Mouse (Mus musculus) C2C12 (cell line): ENCODE results near the gene Gper1. TPM values are rescaled to one million over a fixed set of nuclear protein-coding genes. Genes with fewer than 3 reads are reported as not detected.
A peak's percentile ranks its signal among the peaks of the same experiment; 100 is the strongest.

ENCODE experiments used
- H3K27me3 ChIP-seq: one replicate; pipeline ENCODE4 v1.6.1; 2011; ENCODE audit not compliant: control insufficient read depth, insufficient read depth, insufficient read length
- H3K36me3 ChIP-seq: one replicate; pipeline ENCODE4 v1.6.1; 2011; ENCODE audit not compliant: control insufficient read depth, insufficient read depth
- H3K4me3 ChIP-seq: one replicate; pipeline ENCODE4 v1.5.1; 2011; ENCODE audit warnings: mild to moderate bottlenecking, control low read depth; ENCODE audit not compliant: poor library complexity, insufficient read depth, severe bottlenecking
- H3K79me2 ChIP-seq: one replicate; pipeline ENCODE4 v1.6.1; 2011; ENCODE audit not compliant: control insufficient read depth, insufficient read depth
- H3K79me3 ChIP-seq: one replicate; pipeline ENCODE4 v1.6.1; 2011; ENCODE audit warnings: low read depth, control low read depth
- H3ac ChIP-seq: one replicate; pipeline ENCODE3; 2011; ENCODE audit warnings: low read depth; ENCODE audit not compliant: control insufficient read depth, insufficient read length
- CEBPB ChIP-seq: IDR thresholded peaks from one replicate; pipeline ENCODE4 v1.6.1; 2011; ENCODE audit warnings: low read depth, mild to moderate bottlenecking, control low read depth, moderate library complexity
- CTCF ChIP-seq: IDR thresholded peaks from one replicate; pipeline ENCODE4 v1.5.1; 2011; ENCODE audit not compliant: control insufficient read depth, insufficient read depth, insufficient read length
- FOSL1 ChIP-seq: IDR thresholded peaks from one replicate; pipeline ENCODE4 v1.8.0; 2011; ENCODE audit warnings: mild to moderate bottlenecking, low read length; ENCODE audit not compliant: poor library complexity, insufficient read depth, severe bottlenecking
- MAX ChIP-seq: IDR thresholded peaks from one replicate; pipeline ENCODE4 v1.6.1; 2011; ENCODE audit warnings: mild to moderate bottlenecking, control low read depth
- MYOD1 ChIP-seq: IDR thresholded peaks from one replicate; pipeline ENCODE4 v1.6.1; 2011; ENCODE audit warnings: low read depth; ENCODE audit not compliant: control insufficient read depth, insufficient read length
- MYOG ChIP-seq: IDR thresholded peaks from one replicate; pipeline ENCODE4 v1.6.1; 2011; ENCODE audit not compliant: control insufficient read depth, insufficient read length; ENCODE audit errors: extremely low read depth
- USF1 ChIP-seq: IDR thresholded peaks from one replicate; pipeline ENCODE4 v1.6.1; 2011; ENCODE audit warnings: low read depth, mild to moderate bottlenecking, control low read depth, moderate library complexity
- polyA plus RNA-seq: library from polyadenylated mRNA; unstranded; fragments of >200 nt; fragmentation: generic; extraction: Trizol; gene quantifications from one replicate; pipeline ENCODE4 v1.2.1, GENCODE M21; 2012; ENCODE audit warnings: missing spikeins

Gper1 gene
- polyA plus RNA-seq, 1 experiment: 18.8 TPM

- Histone ChIP-seq H3K36me3 (no peaks in the 10 kb centered on the region), H3K27me3 (no peaks in the 10 kb centered on the region), H3ac (no peak overlapping the region), H3K79me3 (no peaks in the 10 kb centered on the region), H3K79me2 (no peaks in the 10 kb centered on the region), H3K4me3 (no peak overlapping the region)
- no peak for TF ChIP-seq MYOD1
- no peak for TF ChIP-seq MAX
- no peak for TF ChIP-seq MYOG
- no peak for TF ChIP-seq USF1
- TF ChIP-seq CEBPB: no peak
- no peak for TF ChIP-seq FOSL1
- TF ChIP-seq CTCF: no peak
Observed at GRCm38 (mm10) chr5:139393197-139393588, 29.8 kb upstream of the Gper1 start.

- H3K79me3 ChIP-seq: no peaks in the 10 kb centered on the region
- no peaks in the 10 kb centered on the region for H3K27me3 ChIP-seq
- no peak overlapping the region for H3K4me3 ChIP-seq
- no peaks in the 10 kb centered on the region for H3K36me3 ChIP-seq
- TF ChIP-seq MYOG: no peak
- TF ChIP-seq MYOD1: no peak
- TF ChIP-seq CTCF: no peak
- TF ChIP-seq FOSL1: no peak
- TF ChIP-seq USF1: no peak
- no peak for TF ChIP-seq MAX
- TF ChIP-seq CEBPB: no peak
- no peak overlapping the region for H3ac ChIP-seq
- no peaks in the 10 kb centered on the region for H3K79me2 ChIP-seq
Observed at GRCm38 (mm10) chr5:139394399-139394798, 28.6 kb upstream of the Gper1 start.

GRCm38 (mm10) chr5:139395528-139395927 is 27.4 kb upstream of the Gper1 start:
- no peak overlapping the region for H3ac ChIP-seq
- no peaks in the 10 kb centered on the region for H3K79me2 ChIP-seq
- H3K27me3 ChIP-seq: no peaks in the 10 kb centered on the region
- no peaks in the 10 kb centered on the region for H3K36me3 ChIP-seq
- H3K4me3 ChIP-seq: no peak overlapping the region
- TF ChIP-seq CTCF (no peak), USF1 (no peak), MAX (no peak), CEBPB (no peak), MYOG (no peak), MYOD1 (no peak), FOSL1 (no peak)
- no peaks in the 10 kb centered on the region for H3K79me3 ChIP-seq

- H3K27me3 ChIP-seq: no peaks in the 10 kb centered on the region
- H3K79me3 ChIP-seq: no peaks in the 10 kb centered on the region
- TF ChIP-seq CTCF (no peak), MYOG (no peak), CEBPB (no peak), MYOD1 (no peak), MAX (no peak), FOSL1 (no peak), USF1 (no peak)
- no peaks in the 10 kb centered on the region for H3K36me3 ChIP-seq
- no peaks in the 10 kb centered on the region for H3K79me2 ChIP-seq
- H3ac ChIP-seq: no peak overlapping the region
- H3K4me3 ChIP-seq: no peak overlapping the region
Observed at GRCm38 (mm10) chr5:139397359-139397916, 25.5 kb upstream of the Gper1 start.

GRCm38 (mm10) chr5:139397959-139398753 is 24.8 kb upstream of the Gper1 start:
- Histone ChIP-seq H3K36me3 (no peaks in the 10 kb centered on the region), H3K79me3 (no peaks in the 10 kb centered on the region), H3K79me2 (no peaks in the 10 kb centered on the region), H3ac (no peak overlapping the region), H3K27me3 (no peaks in the 10 kb centered on the region), H3K4me3 (no peak overlapping the region)
- TF ChIP-seq USF1: no peak
- TF ChIP-seq CTCF: peak; percentile 76
- no peak for TF ChIP-seq MYOD1

- TF ChIP-seq MYOG (no peak), CEBPB (no peak), MAX (no peak), FOSL1 (no peak), USF1 (no peak), CTCF (no peak), MYOD1 (no peak)
- Histone ChIP-seq H3K36me3 (no peaks in the 10 kb centered on the region), H3K79me3 (no peaks in the 10 kb centered on the region), H3K27me3 (no peaks in the 10 kb centered on the region), H3K79me2 (no peaks in the 10 kb centered on the region), H3ac (no peak overlapping the region), H3K4me3 (no peak overlapping the region)
Observed at GRCm38 (mm10) chr5:139398786-139399185, 24.2 kb upstream of the Gper1 start.
